Mouse (Mus musculus) inflammation-experienced regulatory T-cells, adult 16 weeks (primary cell): ENCODE results near the gene Gk2. TPM values are rescaled to one million over a fixed set of nuclear protein-coding genes. Genes with fewer than 3 reads are reported as not detected.

Experiments
- polyA plus RNA-seq: library from polyadenylated mRNA; unstranded; fragments of 100-300 nt; shearing (Covaris generic); gene quantifications from one replicate; pipeline ENCODE4 v1.2.1, GENCODE M21; 2017

The Gk2 gene
- not detected for polyA plus RNA-seq

GRCm38 (mm10) chr5:97456816-97457215, at the start of gene Gk2:
Gene Gk2 (minus strand): TSS chr5:97457021.

Other genes with a start within 250 kb of the Gk2 start
- not detected for gene Naa11, start 64.6 kb downstream of the Gk2 start, polyA plus RNA-seq